Mouse (Mus musculus) liver, adult (tissue): ENCODE data around the gene Pyroxd2.

Experiments used
- GATA4 ChIP-seq: IDR thresholded peaks from 2 replicates; pipeline ENCODE4 v1.6.1; 2014; ENCODE audit warnings: mild to moderate bottlenecking, low read length; ENCODE audit not compliant: insufficient replicate concordance

Gene Pyroxd2

DNA sequence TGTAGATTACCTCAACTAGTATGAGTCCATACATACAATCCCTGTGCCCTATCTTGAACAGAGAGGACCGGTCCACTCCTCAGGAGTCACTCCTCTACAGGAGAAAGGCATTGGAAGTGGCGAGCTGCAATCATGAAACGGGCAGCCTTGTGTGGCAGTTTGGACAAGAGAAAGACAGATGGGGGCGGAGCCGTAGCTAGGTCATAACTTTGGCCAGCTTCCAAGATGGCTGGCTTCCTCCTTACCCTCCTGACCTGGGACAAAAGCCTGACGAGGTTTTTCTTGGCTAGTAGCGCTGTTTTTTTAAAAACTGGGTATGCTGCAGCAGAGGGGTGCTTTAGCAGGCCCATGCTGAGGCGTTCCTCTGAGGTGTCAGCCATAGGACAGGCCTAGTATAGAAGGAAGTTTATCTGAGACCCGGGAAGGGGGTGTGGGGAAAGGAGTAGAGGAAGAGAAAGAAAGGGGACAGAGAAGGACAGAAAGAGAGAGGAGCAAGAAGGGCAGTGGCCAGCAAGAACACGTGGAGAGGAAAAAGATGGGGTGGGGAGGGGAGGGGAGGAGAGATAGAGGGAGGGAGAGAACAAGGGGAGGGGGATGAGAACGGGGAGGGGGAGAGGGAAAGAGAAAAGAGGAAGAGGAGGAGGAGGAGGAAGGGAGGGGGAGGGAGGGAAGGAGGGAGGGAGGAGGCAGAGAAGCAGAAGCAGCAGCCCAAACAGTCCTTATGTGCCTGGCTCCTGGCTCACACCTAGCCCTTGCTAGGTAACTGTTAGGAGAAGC is 754 bp upstream of the Pyroxd2 start:
- TF ChIP-seq GATA4: no peak

DNA sequence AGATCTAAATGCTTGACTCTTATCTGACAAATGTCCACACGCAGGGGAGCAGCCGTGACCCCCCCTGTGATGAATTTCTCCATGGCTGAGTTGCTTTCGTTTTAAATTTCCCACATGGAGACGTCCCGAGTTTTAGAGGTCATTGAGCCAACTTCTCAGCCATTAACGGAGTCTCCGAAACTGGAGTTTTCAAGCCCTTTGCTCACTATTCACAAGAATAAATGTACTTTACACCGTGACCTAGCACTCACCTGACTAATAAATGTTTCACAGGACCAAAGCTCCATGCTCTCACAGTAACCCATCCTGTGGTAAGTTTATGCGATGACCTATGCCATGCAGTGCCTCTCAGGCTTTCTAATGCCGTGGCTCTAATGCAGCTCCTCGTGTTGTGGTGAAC is 2.4 kb downstream of the Pyroxd2 start:
- TF ChIP-seq GATA4: no peak

DNA sequence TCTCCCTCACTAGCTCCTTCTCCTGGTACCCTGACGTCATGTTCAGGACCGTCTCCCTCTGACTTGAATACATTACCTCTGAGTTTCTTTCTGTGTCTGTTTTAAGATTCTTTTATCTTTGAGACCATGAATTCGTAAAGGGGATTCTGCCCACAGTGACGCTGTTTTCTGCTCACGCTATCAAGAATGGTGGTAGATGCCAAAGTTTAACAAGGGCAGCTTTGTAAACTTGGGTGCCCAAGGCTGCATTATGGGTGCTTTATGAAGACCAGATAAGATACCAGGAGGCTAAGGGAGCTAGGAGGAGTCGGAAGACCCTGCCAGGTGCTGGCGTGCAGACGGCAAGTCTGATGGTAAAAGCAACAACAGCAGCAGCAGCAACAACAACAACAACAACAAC is 5.9 kb downstream of the Pyroxd2 start:
- no peak for TF ChIP-seq GATA4

DNA sequence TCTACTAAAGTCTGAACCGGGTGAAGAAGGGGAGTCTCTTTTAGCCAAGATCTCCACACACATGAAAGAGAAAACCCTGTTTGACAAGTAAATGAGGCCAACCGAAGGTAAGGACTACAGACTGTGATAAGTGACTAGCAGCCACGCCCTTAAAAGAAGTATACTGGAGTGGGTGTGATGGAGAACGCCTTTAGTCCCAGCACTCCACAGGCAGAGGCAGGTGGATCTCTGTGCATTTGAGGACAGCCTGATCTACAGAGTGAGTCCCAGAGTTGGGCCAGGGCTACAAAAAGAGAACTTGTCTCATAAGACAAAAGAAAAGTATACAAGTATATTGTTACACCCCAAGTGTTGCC is 6.7 kb downstream of the Pyroxd2 start:
- no peak for TF ChIP-seq GATA4

DNA sequence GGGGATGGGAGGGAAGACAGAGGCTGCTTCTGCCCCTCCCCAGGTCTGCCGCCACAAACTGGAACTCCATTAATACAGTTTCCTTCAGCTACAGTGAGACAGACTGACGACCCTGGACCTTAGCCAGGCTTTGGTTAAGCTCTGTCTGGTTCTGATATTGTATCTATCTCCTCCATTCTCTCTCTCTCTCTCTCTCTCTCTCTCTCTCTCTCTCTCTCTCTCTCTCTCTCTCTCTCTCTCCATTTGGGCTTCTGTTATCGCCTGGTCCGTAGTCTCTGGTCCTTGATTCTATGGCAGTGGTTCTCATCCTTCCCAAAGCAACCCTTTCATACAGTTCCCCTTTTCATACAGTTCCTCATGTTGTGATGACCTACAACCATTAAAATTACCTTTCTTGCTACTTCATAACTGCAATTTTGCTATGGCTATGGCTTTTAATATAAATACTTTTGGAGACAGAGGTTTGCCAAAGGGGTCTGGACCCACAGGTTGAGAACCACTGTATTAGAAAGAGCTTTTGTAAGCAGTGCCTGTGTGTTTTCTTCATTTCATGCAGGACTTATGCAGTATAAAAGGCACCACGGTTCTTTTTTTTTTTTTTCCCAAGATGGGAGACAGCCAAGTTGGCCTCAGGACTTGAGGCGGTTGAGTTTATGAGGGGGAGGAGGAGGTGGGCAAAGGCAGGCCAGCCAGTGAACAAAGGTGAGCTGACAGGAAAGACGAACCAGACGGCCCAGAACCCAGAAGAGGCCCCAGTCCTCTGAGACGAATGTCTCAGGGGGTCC is 7.3 kb downstream of the Pyroxd2 start:
- no peak for TF ChIP-seq GATA4

DNA sequence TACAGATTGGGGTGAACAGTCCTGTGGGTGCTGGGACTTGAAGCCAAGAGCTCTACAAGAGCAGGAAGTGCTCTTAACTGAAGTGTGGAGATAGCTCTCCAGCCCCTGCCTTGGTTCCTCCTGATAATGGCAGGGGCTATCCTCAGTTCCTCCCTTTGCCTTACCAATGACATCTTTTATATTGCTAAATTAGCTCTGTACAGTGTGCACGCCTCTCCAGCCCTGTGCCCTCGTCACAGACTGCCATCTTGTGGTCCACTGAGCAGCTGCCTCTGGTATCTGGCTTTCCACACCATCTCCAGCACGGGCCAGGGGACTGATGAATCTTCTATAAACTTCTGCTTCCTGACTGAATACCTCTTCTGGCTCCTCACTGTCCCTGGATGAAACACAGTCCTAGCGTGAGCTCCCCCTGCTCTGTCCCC is 8.4 kb downstream of the Pyroxd2 start:
- TF ChIP-seq GATA4: no peak

DNA sequence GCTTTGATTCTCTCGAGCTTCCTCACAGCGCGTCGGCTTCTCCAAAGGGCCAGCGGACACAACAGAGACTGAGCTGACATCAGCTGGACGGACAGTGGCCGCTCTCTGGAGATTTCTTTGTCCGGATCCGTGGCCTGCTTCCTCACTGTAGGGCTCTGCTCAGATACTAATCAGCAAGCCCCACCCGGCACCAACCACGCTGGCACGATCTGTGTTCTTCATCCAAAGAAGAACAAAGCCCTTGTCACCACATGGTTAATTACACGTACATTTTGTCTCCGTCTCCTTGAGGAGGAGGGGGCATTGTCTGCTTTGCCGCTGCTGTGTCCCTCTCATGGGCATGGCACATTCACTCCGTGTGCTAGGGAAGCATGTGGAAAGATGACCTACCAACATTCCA is 9.3 kb downstream of the Pyroxd2 start:
- TF ChIP-seq GATA4: no peak

DNA sequence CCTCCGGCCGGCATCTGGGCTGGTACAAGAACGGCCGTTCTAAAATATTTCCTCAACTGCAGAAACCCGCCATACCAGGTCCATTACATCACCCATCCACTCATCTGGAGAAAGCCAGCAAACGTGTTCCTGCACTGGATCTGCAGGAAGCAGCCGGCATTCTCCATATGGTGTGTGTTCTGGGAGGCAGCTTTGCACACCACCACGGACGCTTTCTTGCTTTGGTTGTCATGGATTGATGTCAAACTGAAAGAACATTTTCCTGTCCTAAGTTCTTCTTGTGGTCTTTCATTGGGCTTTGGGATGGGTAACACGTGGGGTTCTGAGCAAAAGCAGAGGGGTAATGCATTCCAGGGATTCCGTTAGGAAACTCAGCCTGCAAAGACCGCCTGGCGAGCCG is 10.7 kb downstream of the Pyroxd2 start:
- TF ChIP-seq GATA4: no peak

DNA sequence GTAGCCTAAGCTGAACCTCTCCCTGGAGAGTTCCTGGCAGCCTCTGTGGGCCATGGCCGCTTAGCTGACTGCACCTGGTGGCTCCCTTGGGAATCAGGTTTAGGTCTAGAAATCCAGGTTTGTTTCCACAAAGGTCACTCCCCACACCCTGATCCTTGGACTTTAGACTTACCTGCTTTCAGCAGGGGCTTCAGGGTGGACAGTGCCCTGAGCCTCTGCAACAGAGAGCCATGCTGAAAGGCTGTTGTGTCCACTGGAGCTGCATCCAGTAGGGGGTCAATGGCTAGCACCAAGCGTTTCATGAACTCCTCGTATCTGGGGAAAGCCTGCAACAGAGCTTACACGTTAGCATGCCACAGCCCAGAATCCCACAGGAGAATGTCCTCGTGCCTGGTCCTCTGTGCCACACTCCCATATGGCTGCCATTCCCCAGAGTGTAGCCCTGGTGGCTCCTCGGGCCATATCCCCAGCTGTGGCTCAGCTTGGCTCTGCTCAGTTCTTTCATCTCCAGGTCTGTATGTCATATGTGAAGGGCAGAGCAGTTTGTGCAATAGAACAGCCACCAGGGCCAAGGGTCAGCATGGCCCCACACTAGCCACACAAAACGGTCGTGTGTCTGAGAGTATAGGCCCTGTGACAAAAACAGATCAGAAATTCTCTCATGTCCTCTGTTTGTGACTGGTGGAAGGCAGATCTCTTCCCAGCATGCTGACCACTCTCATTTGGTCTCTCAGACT is 12.2 kb downstream of the Pyroxd2 start:
- TF ChIP-seq GATA4: no peak

DNA sequence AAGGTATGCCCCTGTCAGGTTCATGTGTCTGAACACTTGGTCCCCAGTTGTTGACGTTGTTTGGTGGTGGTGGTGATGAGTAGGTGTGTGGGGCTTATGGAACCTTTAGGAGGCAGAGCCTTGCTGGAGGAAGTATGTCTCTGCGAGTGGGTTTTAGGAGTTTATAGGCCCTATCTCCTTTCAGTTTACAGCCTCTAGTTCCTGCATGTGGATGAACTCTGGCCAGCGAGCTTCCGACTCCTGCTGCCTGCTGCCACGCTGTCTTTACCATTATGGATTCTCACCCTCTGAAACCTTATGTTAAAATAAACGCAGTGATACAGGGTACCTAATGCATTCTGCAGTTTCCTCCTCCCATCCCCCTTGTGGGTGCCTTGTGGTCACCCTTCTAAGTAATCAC is 12.8 kb downstream of the Pyroxd2 start:
- no peak for TF ChIP-seq GATA4

DNA sequence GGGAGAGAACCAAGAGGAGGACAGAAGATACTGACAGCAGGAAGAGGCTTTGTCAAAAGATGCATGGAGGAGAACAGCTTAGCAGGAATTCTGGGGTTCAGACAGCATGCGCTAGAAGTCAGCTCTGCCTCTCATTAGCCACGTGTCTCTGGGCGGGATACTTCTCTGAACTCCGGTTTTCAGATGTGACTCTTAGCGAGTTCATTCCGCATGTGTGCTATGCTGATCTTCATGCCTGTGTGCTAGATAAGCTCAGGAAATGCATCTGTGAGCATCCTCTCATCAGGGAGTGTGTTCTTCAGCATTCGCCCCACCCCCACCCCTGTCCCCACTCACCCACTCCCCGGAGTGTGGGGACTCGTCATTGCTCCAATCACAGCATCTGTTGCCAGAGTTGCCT is 14.8 kb downstream of the Pyroxd2 start:
- no peak for TF ChIP-seq GATA4

DNA sequence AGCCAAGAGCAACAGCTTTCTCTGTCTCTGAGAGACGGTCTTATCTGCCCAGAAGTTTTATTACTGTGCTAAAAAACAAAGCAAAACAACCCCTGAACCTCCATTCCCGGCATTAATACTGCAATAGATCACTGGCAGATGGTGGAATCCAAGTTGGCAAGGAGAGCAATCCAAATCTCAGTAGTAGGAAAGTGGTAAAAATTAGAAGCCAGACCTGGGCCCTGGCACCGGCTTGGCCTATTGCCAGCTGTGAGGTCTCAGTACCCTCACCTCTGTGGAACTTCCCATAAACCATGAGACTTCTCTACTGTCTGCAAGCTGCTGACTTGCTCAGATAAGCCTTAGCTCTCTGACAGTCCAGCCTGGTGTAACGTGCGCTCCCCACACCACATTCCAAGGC is 17.6 kb downstream of the Pyroxd2 start:
- TF ChIP-seq GATA4: no peak

DNA sequence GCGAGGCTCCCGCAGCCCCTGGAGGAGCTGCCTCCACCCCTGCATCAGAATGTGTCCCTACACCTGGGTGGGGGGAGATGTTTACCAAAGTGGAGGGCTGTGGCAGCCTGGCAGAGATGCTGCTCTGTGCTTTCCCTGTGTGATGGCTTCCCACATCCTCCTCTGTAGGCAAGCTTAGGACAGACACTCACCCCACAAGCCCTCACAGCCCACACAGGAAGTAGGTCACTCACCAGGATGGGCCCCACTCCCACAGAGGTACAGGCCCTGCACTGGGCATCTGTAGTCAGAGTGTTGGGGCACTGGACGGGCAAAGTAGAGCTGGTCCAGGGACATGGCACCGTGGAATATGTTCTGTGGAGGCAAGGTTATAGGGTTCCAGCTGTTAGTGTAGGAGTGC is 25.2 kb downstream of the Pyroxd2 start:
- no peak for TF ChIP-seq GATA4

DNA sequence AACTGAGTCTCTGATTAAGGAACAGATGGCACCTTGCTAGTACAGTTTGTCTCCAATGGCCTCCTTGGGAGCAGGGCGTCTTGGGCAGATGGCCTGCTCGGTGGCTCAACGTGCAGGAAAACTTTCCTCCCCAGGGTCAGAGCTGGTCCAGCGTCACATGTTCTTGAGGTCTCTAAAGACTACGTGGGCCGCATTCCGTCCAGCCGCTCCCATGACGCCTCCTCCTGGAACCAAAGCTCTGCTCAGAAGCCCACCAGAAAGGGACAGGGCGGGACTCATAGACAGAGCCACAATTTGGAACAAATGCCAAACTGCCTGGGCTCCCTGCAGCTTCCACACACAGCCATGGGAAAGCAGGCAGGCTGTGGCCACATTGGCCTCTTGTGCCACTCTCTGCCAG is 25.8 kb downstream of the Pyroxd2 start:
- TF ChIP-seq GATA4: no peak

DNA sequence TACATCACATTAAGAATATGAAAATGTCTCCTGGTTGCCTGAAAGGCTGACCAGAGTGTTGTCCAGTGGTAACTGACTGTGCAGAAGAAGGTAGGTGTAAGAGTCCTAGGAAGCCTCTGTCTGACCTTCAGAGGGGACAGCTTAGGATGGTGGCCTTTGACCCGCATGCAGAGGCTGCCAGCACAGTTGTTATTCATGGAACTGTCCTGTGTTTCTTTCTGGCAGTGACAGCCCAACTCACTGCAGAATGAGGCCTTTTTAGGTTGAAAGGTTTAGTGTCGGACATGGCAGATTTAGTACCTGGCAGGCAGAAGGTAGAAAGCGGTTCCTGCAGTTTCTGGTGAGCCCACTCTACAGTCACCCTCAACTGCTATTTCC is 26.6 kb downstream of the Pyroxd2 start:
- TF ChIP-seq GATA4: no peak
